Mouse (Mus musculus) liver, embryonic 13.5 days (tissue): Measurements from ENCODE around the gene Podxl2. TPM values are rescaled to one million over a fixed set of nuclear protein-coding genes. Genes with fewer than 3 reads are reported as not detected.

Experiments used
- ATAC-seq: fragments of 200-750 bp; cut with Nextera tagmentation; 2 replicates; pipeline ENCODE4 v1.8.0; 2017; ENCODE audit warnings: low read depth, mild to moderate bottlenecking, moderate number of reproducible peaks, moderate library complexity
- DNase-seq: peaks from one replicate; pipeline ENCODE4 v3.0.0; 2022
- H3K27ac ChIP-seq: fragments of 300-500 bp; sonication (generic); 2 replicates; pipeline ENCODE4 v1.5.1; 2015; ENCODE audit warnings: moderate library complexity, mild to moderate bottlenecking, inconsistent platforms
- H3K27me3 ChIP-seq: fragments of 300-500 bp; sonication (generic); 2 replicates; pipeline ENCODE4 v1.6.1; 2015; ENCODE audit warnings: mild to moderate bottlenecking, inconsistent platforms
- H3K36me3 ChIP-seq: fragments of 300-500 bp; sonication (generic); 2 replicates; pipeline ENCODE4 v1.6.1; 2015; ENCODE audit warnings: mild to moderate bottlenecking, inconsistent platforms
- H3K4me1 ChIP-seq: fragments of 300-500 bp; sonication (generic); replicated peaks from 2 replicates; pipeline ENCODE4 v1.6.1; 2015; ENCODE audit warnings: inconsistent platforms
- H3K4me2 ChIP-seq: fragments of 300-500 bp; sonication (generic); 2 replicates; pipeline ENCODE4 v1.6.1; 2015; ENCODE audit warnings: inconsistent platforms, mild to moderate bottlenecking, moderate library complexity
- H3K4me3 ChIP-seq: fragments of 300-500 bp; sonication (generic); replicated peaks from 2 replicates; pipeline ENCODE4 v1.5.1; 2015; ENCODE audit warnings: mild to moderate bottlenecking, inconsistent platforms
- H3K9ac ChIP-seq: fragments of 300-500 bp; sonication (generic); 2 replicates; pipeline ENCODE4 v1.6.1; 2015; ENCODE audit warnings: mild to moderate bottlenecking, inconsistent platforms
- H3K9me3 ChIP-seq: fragments of 300-500 bp; sonication (generic); replicated peaks from 2 replicates; pipeline ENCODE4 v1.6.1; 2016; ENCODE audit warnings: inconsistent platforms
- WGBS: fragments of 180-500 bp; shearing (Covaris S2); methylation state at CpG from one replicate; pipeline ENCODE4 v1.1.7; 2015; ENCODE audit not compliant: insufficient replicate concordance; 5-methylcytosine and 5-hydroxymethylcytosine counted together
- polyA plus RNA-seq: library from polyadenylated mRNA; unstranded; fragments of >200 nt; fragmentation: Nextera tagmentation; extraction: Ambion mirVana; gene quantifications from 2 replicates; pipeline ENCODE4 v1.2.1, GENCODE M21; 2015

Gene Podxl2
- polyA plus RNA-seq, 1 experiment from 2014 or later: 2.3 TPM

DNA sequence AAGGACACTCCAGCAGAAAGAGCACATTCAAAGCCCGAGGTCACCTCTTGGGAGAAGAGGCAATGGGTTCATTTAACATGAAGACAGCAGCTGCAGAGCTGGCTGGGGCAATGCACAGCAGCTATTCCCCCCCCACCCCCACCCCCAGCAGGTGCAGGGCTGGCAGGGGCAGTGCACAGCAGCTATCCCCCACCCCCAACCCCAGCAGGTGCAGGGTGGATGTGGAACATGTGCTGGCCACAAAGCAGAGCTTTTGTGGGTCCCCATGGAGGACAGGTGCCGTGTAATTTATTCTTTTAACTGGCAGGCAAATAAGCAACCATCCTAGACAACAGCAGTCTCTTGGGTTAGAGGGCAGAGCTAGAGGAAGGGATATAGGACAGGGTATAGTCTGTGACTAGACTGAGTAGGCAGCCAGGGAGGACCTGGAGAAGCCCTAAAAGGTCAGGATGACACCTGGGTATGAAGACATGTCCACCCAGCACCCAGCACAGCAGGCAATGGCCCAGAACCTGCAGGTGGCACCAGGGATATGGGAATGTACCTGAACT is 11.6 kb upstream of the Podxl2 start:
- ATAC-seq (no peak), DNase-seq (no peak)
- Histone ChIP-seq H3K9ac (no peak overlapping the region), H3K9me3 (no peaks in the 10 kb centered on the region), H3K36me3 (peaks cover 100% of the 10 kb centered on the region), H3K4me3 (no peak overlapping the region), H3K4me2 (no peak overlapping the region), H3K27ac (no peak overlapping the region; the same call in 1 of the 2 replicates), H3K4me1 (peaks cover 32% of the 10 kb centered on the region), H3K27me3 (no peaks in the 10 kb centered on the region)
- 87% methylated on average over 2 of the region's 2 CpGs for WGBS

DNA sequence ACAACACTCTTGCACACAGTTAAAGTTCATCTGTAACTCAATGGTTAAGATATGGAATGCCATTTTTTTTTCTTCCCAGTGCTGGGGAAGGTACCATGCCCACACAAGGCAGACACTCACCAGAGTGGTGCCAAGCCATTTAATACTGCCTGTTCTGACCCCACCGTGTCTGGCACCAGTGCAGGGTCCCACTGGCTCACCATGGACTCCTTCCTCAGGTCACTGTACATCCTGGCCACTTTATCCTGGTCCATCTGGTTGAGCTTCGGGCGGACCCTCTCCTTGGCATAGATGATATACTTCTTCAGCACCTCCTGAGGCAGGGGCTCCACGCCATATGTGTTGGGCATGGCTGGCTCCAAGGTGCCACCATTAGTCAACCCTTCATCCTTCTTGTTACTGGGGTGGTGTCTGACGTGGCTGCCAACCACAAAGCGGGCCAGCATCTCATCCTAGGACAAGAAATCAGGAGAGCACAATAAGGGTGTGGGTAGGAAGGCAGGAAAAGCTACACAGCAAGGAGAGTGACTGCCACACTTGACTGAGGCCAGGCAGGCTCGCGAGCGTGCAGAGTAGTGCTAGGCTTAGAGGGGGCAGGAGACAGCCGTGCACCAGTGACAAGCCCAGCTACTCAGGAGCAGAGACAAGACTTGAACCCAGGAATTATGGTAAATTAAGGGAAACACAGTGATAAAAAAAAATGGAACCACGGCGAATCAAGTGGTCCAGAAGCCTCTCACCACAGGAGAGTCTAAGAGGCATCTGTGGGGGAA is 11.0 kb upstream of the Podxl2 start:
- no peak overlapping the region for H3K4me3 ChIP-seq
- DNase-seq (no peak), ATAC-seq (no peak)
- no peak overlapping the region for H3K27ac ChIP-seq
- H3K9me3 ChIP-seq: no peaks in the 10 kb centered on the region
- H3K36me3 ChIP-seq: peaks cover 100% of the 10 kb centered on the region
- H3K4me2 ChIP-seq: no peak overlapping the region
- WGBS: 89% methylated on average over 12 of the region's 12 CpGs
- H3K9ac ChIP-seq: no peak overlapping the region
- peaks cover 25% of the 10 kb centered on the region for H3K4me1 ChIP-seq
- H3K27me3 ChIP-seq: no peaks in the 10 kb centered on the region

DNA sequence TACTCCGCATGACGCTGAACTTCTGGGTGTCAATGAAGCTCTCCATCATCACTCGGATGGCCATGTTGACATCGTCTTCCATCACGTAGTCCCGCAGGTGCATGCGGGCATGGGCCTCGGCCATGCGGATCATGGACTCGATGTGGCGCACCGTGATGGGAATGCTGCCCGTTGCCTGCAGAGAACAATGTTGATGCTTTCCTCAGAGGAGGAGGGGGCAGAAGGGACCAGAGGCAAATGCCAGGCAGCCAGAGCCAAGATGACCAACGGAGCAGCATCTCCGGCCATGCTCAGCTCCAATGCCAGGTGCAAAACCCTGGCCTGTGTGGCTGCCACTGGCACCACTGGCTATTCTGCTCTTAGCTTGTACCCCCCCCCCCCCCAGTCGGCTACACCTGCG is 9.8 kb upstream of the Podxl2 start:
- Histone ChIP-seq H3K9ac (no peak overlapping the region), H3K4me2 (no peak overlapping the region), H3K27ac (no peak overlapping the region), H3K4me3 (no peak overlapping the region), H3K4me1 (peaks cover 17% of the 10 kb centered on the region), H3K36me3 (peaks cover 93% of the 10 kb centered on the region), H3K27me3 (no peaks in the 10 kb centered on the region), H3K9me3 (no peaks in the 10 kb centered on the region)
- ATAC-seq (no peak), DNase-seq (no peak)
- WGBS: 94% methylated on average over 17 of the region's 17 CpGs

DNA sequence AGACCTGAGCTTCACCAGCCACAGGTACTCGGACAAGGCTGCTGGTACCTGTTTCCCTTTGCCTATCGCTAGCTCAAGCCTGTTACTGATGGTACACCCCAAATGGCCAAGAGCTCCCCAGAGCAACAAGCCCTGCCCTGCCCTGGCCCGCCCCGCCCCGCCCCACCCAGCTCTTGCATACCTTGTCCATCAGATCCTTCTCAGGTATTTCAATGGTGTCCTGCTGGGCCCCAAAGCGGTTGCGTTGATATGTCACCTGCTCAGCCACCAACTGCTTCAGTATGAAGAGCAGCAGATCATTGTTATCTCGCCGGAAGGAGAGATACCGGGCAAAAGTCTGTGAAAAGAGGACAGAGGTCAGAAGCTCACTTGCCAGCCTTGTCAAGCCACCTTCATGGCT is 9.4 kb upstream of the Podxl2 start:
- 89% methylated on average over 10 of the region's 10 CpGs for whole genome bisulfite sequencing

DNA sequence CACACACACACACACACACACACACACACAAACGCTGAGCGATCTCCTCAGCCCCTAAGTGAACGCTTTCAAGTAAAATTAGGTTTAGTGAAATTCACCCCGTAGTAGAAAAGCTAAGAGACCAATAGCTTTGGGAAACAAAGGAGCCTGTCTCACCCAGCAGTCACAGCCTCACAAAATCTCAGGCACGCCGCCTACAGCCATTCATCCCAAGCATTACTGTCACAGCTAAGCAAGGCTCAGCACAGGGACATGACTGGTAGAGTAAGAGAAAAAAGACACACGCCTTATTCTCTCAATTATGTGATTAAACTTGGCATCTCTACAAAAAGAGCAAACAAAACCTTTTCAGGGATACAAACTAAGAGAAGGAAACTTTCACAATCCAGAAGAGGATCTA is 6.5 kb upstream of the Podxl2 start:
- H3K4me1 ChIP-seq: peaks cover 5% of the 10 kb centered on the region; the same call in 1 of the 2 replicates
- no peak overlapping the region for H3K9ac ChIP-seq
- H3K4me2 ChIP-seq: no peak overlapping the region
- 91% methylated on average over 7 of the region's 7 CpGs for WGBS
- ATAC-seq (no peak), DNase-seq (no peak)
- H3K9me3 ChIP-seq: no peaks in the 10 kb centered on the region
- H3K27ac ChIP-seq: no peak overlapping the region
- peaks cover 59% of the 10 kb centered on the region for H3K36me3 ChIP-seq
- peaks cover 11% of the 10 kb centered on the region for H3K27me3 ChIP-seq
- H3K4me3 ChIP-seq: no peak overlapping the region

More for the DNA sequence above, 9.4 kb upstream of the Podxl2 start:
- Histone ChIP-seq H3K27me3 (no peaks in the 10 kb centered on the region), H3K36me3 (peaks cover 88% of the 10 kb centered on the region), H3K4me2 (no peak overlapping the region), H3K9me3 (no peaks in the 10 kb centered on the region), H3K4me3 (no peak overlapping the region), H3K27ac (no peak overlapping the region), H3K4me1 (peaks cover 12% of the 10 kb centered on the region; the same call in 1 of the 2 replicates), H3K9ac (no peak overlapping the region)
- ATAC-seq: no peak
- no peak for DNase-seq

DNA sequence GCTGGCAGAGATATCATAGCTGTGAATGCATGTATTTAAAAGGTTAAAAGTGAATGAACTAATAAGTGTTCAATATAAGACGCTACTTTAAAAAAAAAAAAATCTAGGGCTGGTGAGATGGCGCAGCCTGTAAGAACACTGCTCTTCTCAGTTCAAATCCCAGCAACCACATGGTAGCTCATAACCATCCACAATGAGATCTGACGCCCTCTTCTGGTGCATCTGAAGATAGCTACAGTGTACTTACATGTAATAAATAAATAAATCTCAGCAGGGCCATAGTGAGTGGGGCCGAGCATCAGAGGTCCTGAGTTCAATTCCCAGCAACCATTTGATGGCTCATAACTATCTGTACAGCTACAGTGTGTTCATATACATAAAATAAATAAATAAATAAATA is 4.6 kb upstream of the Podxl2 start:
- ATAC-seq (no peak), DNase-seq (no peak)
- no peak overlapping the region for H3K27ac ChIP-seq
- WGBS: 58% methylated on average over 4 of the region's 4 CpGs
- H3K4me3 ChIP-seq: no peak overlapping the region
- no peak overlapping the region for H3K9ac ChIP-seq
- H3K27me3 ChIP-seq: peaks cover 30% of the 10 kb centered on the region
- H3K9me3 ChIP-seq: no peaks in the 10 kb centered on the region; the same call in 1 of the 2 replicates
- H3K4me2 ChIP-seq: no peak overlapping the region
- H3K4me1 ChIP-seq: peaks cover 8% of the 10 kb centered on the region
- H3K36me3 ChIP-seq: peaks cover 41% of the 10 kb centered on the region

DNA sequence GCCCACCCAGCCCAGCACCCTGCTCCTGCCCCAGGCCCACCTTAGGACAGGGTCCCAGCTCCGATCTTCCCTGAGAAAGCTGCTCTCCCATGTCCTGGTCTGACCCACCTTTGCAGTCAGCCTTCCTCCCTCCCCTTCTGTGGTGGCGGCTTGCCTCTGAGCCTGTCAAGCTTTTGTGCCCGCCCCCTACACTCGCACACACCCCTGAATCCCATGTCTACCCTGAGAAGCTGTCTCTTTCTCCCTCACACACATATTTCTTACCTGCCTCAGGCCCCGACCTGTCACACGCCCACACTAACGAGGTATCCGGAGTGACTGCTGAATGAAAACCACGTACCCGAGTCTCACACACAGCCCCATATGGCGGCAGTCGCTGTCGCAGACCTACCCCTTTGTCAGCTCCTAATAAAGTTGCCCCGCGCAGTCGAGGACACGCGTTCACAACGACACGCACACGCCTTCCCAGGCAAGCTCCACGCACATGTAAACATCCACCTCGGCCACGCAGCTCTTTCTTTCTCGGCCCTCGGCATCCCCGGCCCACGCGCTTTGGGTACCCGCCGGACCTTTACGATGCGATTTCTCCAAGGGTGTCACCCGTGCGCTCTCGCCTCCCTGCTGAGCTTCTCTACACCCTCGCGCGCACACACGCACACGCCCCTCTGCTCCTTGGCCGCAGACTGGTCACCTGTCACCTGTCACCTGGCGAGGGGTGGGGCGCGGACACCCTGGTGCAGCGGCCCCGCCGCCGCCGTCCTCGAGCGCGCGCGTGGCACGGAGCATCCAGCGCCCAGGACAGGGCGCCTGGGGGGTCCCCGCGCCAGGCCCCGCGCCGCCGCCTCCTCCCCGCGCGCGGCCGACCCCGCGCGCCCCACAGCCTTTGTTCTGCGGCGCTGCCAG is 628 bp downstream of the Podxl2 start:
- ATAC-seq (0 out of 2 replicates have a peak, but pooled peaks have one; percentile 22), DNase-seq (no peak)
- H3K9me3 ChIP-seq: no peaks in the 10 kb centered on the region; the same call in 1 of the 2 replicates
- H3K4me1 ChIP-seq: peaks cover 13% of the 10 kb centered on the region
- H3K27ac ChIP-seq: no peak overlapping the region
- 5% methylated on average over 74 of the region's 74 CpGs for WGBS
- peak overlapping the region; percentile 60 for H3K4me3 ChIP-seq
- H3K9ac ChIP-seq: 0 out of 2 replicates have a peak overlapping the region, but pooled peaks have one; percentile 43
- peaks cover 78% of the 10 kb centered on the region for H3K27me3 ChIP-seq
- H3K36me3 ChIP-seq: no peaks in the 10 kb centered on the region
- peak overlapping the region; percentile 80 for H3K4me2 ChIP-seq

DNA sequence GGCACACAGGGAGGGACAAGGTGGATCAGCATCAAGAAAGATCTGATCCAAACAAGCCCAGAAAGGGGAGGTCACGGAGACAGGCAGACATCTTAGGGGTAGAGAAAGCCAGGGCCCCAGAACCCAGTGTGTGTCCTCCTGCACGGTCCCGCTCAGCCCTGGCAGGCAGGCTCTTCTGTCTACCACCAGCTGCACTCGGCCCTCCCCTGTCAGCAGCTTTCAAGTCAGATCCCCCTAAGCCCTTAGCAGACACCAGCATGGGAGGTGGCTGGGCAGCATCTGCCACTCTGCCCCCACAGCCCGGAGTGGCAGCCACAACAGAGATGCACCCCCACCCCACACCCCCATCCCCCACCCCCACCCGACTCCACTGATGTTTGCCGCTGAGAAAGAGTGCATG is 2.0 kb downstream of the Podxl2 start:
- Histone ChIP-seq H3K36me3 (no peaks in the 10 kb centered on the region), H3K4me1 (peaks cover 13% of the 10 kb centered on the region), H3K27ac (no peak overlapping the region), H3K4me3 (no peak overlapping the region), H3K9ac (no peak overlapping the region), H3K9me3 (no peaks in the 10 kb centered on the region; the same call in 1 of the 2 replicates), H3K4me2 (no peak overlapping the region), H3K27me3 (peaks cover 78% of the 10 kb centered on the region)
- DNase-seq: no peak
- ATAC-seq: no peak
- 31% methylated on average over 7 of the region's 7 CpGs for WGBS

DNA sequence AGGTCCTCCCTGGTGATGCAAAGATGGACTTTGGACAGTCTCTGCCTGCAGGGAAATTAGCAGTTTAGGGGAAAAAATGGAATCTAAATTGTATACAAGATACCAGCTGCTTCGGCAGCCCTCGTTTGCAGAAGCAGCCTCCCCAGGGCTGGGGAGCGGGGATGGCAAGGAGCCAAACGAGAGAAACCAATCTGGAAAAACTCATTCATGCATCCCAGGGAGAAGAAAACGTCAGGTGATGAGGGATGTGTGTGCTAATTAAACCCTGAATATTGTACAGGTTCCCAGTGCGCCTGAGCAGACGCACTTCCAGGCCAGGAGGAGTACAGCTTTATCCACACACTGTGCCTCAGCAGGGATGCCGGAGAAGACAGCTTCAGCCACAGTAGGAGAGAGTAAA is 3.3 kb downstream of the Podxl2 start:
- H3K9ac ChIP-seq: no peak overlapping the region
- ATAC-seq (no peak), DNase-seq (no peak)
- H3K27me3 ChIP-seq: peaks cover 80% of the 10 kb centered on the region
- H3K36me3 ChIP-seq: no peaks in the 10 kb centered on the region
- H3K9me3 ChIP-seq: no peaks in the 10 kb centered on the region; the same call in 1 of the 2 replicates
- no peak overlapping the region for H3K4me2 ChIP-seq
- peaks cover 13% of the 10 kb centered on the region for H3K4me1 ChIP-seq
- WGBS: 53% methylated on average over 8 of the region's 8 CpGs
- H3K4me3 ChIP-seq: no peak overlapping the region
- no peak overlapping the region for H3K27ac ChIP-seq

DNA sequence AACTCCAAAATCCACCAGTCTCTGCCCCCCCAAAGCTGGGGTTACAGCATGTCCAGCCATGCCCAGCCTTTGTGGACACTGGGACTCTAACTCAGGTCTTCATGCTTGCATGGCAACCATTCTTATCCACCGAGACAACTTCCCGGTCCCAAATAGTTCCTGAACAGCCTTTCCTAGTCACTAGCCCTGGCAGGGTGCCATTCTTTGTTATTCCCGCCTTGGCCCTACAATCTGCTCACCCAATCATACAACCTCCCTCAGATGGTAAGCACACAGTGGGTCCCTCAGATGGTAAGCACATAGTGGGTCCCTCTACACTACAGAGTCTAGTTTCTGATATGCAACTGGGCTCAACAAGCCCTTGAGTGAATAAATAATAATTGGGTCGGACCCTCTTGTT is 4.2 kb downstream of the Podxl2 start:
- 60% methylated on average over 4 of the region's 4 CpGs for WGBS
- DNase-seq: no peak
- ATAC-seq: no peak
- no peaks in the 10 kb centered on the region; the same call in 1 of the 2 replicates for H3K9me3 ChIP-seq
- H3K9ac ChIP-seq: no peak overlapping the region
- H3K27me3 ChIP-seq: peaks cover 80% of the 10 kb centered on the region
- no peaks in the 10 kb centered on the region for H3K36me3 ChIP-seq
- H3K4me3 ChIP-seq: no peak overlapping the region
- H3K4me1 ChIP-seq: peaks cover 13% of the 10 kb centered on the region
- no peak overlapping the region for H3K27ac ChIP-seq
- H3K4me2 ChIP-seq: no peak overlapping the region

DNA sequence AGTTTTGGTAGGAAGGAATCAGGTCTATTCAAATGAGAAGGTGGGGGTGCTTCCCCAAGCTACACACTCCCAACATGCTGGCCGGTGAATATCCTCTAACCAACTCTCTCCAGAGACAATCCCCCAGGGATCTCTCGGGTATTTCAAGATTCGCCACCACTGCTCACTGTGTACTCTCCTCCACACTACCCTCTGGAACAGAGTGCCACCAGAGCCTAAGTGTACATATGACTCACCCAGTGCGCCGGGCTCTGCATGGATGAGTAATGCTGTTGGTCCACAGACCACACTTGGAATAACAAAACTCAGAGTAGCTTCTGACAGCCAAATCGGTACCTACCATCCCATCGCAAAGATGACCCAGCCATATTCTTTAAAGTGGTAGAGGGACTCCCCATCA is 5.4 kb downstream of the Podxl2 start:
- ATAC-seq: no peak
- H3K9ac ChIP-seq: no peak overlapping the region
- no peaks in the 10 kb centered on the region for H3K36me3 ChIP-seq

More for the DNA sequence above, 5.4 kb downstream of the Podxl2 start:
- Histone ChIP-seq H3K4me3 (no peak overlapping the region), H3K27me3 (peaks cover 68% of the 10 kb centered on the region), H3K4me1 (peaks cover 5% of the 10 kb centered on the region), H3K27ac (no peak overlapping the region), H3K4me2 (no peak overlapping the region), H3K9me3 (no peaks in the 10 kb centered on the region)
- 78% methylated on average over 7 of the region's 7 CpGs for WGBS
- DNase-seq: no peak
